Mouse (Mus musculus): ENCODE data around the gene Lix1l.

The Lix1l gene

GRCm38 (mm10) chr3:96600639-96601250, at the start of gene Lix1l:
Lix1l (plus strand) TSS chr3:96601149.
- DNase-seq: peak; percentile 100

GRCm38 (mm10) chr3:96551203-96551602, 49.7 kb upstream of the Lix1l start:
- peak; percentile 95 for DNase-seq

DNA sequence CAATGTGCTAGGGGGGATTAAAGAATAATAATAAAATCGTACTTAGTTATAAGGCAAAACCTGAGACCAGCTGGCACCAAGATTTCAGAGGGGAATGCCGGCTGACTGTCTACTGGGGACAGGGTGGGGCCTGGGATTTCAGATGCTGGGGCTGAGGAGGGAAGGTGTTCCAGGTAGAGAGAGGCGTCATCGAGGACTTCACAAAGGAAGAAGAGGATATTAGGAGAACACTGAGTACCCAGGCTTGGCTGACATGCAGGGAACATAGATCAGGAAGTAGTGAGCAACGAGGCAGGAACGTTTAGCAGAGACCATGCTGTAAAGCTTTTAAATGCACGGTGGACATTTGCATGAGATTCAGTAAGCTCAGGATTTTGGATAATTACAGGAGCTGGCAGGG, 49.1 kb upstream of the Lix1l start:
- DNase-seq: peak; percentile 95

DNA sequence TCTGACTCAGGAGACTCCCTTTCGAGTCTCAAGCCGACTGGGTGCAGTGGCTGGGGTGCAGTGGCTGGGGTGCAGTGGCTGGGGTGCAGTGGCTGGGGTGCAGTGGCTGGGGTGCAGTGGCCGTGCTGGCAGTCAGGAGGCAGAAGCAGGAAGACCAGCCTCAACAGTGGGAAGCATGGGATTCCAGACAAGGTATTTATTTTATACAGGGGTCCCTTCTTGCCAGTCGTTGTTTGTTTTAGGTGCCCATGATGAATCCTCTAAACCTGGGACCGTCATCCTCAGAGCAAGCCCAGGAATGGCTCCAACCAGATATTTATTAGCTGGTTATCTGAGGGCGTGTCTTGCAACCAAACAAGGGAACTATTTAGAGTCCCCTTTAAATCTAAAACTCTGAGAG, 47.3 kb upstream of the Lix1l start:
- DNase-seq: peak; percentile 94

- peak; percentile 92 for DNase-seq
Measured at GRCm38 (mm10) chr3:96554251-96554650, 46.7 kb upstream of the Lix1l start.

DNA sequence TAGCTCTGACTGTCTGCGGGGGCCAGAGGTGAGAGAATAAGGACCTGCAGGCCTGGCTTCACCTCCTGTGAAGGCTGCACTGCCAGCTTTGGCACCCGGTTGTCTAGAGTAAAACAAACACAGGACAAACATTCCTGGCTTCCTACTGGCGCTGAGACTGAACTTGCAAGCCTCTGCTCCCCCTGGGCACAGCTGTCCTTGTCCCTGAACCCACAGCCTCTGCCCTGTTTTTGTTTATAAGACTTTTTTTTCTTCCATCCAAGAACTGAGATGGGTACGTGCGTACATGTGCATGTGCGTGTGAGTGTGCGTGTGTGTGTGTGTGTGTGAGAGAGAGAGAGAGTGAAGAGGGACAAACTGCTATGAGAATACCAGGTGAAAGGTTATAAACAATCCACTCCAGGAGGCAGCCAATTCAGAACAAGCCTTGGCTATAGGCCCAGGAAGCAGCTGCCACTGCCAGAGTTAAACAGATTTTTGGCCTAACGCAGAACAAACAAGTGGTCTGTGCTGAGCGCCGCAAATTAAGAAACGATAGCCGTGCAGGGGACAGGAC, 45.8 kb upstream of the Lix1l start:
- peak; percentile 99 for DNase-seq

DNA sequence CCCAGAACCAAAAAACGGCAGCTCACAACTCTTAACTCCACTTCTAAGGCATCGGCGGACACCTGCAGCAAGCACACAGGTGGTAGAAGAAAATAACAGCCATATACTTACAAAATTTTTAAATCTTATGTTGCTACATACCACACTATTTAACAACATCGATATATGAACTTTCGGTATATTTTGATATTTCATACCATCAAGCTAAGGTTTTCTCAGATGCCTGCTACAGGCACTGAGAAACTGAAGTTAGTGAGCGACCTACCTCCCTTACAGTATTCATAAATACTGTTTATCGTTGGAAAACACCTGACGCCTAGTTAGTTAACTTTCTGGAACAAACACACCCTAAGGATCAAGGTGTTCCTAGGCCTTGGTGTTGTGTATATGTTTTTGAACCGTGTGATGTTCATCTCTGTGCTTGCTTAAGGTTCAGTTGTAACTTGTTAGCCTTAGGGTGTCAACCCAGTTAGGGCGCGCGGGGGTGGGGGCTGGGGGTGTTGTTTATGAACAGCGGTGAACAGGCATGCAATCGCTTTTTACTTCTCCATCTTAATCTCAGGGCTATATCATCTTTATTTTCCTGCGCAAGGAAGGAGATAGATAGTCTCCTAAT, 44.8 kb upstream of the Lix1l start:
- DNase-seq: peak; percentile 80

DNA sequence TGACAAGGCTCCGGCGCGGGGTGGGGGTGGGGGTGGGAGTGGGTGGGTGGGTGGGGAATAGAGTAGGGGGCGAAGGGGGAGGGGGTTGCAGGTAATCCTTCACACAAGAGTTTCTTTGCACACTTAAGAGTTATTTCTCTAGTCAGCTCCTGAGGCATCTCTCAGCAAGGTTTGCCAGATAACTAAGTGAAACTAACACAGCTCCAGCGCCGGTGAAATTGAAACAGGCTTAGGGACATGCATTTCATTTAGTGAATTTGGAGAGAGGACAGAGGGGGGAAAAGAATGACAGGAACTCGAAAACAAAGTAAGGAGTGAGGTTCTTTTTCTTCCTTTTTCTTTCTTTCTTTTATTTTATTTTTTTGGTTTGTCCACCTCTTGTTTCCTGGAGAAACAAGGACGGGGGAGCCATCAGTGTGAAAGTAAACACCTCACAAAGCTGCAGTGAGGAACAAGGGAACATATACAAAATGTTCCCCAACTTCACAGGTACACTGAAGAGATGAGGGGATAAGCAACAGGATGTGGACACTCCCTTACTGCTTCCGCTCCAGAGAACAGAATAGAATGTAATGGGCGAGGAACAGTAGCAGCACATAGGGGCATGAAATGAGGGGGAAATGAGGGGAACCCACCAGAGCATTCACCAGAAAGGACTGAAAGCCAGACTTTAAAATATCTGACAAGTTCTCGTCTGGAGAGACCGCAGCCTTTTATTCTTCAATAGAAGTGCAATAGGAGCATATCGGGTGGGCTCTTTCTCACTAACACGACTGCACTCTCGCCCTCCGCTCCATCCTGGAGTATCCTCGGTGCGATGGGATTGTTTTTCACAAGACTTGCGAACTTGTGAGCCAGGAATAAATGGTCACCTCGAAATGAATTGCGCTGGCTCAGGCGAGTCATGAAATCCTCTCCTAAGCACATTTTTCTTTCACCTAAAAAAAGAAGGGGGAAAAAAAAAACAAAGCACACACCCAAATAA, 44.0 kb upstream of the Lix1l start:
- peak; percentile 96 for DNase-seq

GRCm38 (mm10) chr3:96557694-96558093, 43.3 kb upstream of the Lix1l start, which contains the start of gene Txnip:
Txnip (plus strand) TSS chr3:96557957.
- peak; percentile 100 for DNase-seq

GRCm38 (mm10) chr3:96558159-96558558, 42.8 kb upstream of the Lix1l start:
- peak; percentile 96 for DNase-seq

- peak; percentile 84 for DNase-seq
Measured at GRCm38 (mm10) chr3:96558668-96559196, 42.2 kb upstream of the Lix1l start.

DNA sequence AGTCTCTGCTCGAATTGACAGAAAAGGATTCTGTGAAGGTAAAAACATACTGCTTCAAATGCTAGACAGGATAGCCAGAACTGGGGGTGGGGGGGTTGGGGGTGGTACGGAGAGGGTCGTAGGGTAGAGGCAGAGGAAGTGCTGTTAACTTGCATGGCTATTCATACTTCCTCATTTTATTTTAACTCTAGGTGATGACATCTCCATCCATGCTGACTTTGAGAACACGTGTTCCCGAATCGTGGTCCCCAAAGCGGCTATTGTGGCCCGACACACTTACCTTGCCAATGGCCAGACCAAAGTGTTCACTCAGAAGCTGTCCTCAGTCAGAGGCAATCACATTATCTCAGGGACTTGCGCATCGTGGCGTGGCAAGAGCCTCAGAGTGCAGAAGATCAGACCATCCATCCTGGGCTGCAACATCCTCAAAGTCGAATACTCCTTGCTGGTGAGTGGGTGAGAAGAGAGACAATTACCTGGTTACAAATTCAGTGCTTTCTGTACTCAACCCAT, 41.5 kb upstream of the Lix1l start:
- DNase-seq: peak; percentile 95

DNA sequence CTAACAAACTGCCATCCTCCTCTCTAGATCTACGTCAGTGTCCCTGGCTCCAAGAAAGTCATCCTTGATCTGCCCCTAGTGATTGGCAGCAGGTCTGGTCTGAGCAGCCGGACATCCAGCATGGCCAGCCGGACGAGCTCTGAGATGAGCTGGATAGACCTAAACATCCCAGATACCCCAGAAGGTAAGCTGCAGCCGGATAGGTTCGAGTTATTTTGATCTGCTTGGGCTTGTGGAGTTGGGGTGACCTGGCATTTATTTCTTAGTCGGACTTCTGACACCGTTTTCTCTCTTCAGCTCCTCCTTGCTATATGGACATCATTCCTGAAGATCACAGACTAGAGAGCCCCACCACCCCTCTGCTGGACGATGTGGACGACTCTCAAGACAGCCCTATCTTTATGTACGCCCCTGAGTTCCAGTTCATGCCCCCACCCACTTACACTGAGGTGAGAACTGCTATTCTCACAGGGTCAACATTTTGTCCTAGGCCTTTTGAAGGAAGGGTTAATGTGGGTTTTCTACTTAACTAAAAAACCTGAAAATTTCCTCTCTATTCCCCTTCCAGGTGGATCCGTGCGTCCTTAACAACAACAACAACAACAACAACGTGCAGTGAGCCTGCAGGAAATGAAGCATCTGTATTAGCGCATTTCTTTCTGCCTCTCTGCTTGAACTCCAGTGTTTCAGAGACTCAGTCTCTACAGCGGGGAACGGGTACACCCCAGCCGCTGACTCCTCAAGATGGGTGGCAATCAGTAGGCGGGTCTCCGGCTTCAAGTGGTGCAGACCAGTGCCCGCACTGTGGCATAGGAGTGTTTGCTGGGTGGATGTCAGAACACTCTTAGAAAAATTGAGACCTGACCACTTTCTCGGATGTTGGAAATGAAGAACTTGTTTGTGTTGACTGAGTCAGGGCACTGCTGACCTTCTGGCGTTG, 40.8 kb upstream of the Lix1l start:
- peak; percentile 96 for DNase-seq

DNA sequence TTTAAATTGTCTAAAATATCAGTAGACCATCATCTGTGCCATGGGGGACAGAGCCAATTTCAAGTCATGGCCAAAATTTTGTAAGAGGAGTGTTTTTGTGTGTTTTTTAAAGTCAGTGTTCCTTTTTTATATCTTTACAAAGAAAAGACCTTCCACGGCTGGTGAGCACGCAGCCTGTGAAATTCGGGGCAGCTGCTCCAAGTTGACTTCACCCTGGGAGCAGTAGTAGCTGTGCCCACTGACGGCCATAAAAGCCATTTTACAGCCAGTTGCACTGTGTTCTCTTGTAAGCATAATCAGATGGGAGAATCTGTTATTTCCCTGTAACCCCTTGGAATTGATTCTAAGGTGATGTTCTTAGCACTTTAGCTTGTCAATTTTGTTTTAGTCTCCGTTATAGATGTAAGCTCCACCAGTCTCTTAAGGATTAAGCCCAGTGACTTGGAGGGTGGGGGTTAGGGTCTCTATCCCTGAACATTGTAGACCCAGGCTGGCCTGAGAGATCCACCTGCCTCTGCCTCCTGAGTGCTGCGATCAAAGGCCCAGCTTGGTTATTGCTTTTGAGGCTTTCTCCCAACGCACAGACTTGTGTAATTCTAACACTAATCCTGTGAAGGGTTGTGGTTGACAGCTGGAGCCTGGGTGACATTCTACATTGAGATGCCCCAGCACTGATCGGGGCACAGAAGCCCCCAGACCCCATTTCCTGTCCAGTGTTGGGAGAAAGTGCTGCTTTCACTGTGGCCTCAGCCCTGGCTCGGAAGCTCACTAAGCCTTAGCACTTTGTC, 39.9 kb upstream of the Lix1l start:
- peak; percentile 90 for DNase-seq

DNA sequence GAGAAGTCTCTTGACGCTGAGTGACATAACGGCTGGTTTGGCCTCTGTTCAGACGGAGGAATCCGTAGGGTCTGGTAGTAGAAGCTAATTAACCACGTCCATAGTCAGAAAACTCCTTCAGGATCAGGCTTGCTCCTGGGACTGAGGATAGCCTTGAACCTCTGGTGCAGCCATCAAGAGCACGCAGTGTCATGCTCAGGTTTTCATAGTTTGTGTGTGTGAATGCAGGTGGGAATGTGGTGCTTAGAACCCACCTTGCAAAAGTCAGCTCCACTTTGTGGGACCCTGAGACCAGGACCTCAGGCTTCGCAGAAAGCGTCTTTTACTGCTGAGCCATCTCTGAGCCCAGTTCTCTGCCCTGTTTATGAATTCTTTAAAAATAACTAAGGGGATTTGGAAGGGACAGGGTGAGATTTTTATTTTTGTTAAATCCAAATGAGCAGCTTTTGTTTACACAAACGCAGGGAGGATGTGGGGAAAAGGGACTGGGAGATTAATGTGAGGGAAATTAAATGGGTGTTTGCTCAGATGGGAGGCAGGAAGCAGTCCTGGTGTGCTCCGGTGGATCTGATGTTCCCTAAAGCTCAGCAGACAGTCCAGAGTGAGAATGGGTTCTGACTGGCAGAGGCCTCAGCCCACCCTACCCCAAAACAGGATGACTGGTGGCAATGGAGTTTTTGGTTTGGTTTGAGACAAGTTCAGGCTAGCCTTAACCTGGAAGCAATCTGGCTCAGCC, 38.8 kb upstream of the Lix1l start:
- peak; percentile 97 for DNase-seq

DNA sequence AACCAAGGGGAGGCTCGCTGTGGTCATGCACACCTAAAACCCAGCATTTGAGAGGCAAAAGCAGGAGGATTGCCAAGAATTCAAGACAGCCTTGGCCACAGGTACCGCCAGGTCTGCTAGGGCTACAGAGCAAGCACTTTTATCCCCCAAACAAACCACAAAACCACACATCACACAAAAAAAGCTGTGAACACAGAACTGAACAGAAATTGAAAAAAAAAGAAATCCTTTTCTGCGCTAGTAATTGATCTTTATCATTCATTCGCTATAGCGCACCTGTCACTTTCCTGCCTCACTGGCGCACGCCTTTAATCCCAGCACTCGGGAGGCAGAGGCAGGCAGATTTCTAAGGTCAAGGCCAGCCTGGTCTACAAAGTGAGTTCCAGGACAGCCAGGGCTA, 37.7 kb upstream of the Lix1l start:
- DNase-seq: peak; percentile 91

GRCm38 (mm10) chr3:96563911-96564632, 36.9 kb upstream of the Lix1l start:
- peak; percentile 97 for DNase-seq

DNA sequence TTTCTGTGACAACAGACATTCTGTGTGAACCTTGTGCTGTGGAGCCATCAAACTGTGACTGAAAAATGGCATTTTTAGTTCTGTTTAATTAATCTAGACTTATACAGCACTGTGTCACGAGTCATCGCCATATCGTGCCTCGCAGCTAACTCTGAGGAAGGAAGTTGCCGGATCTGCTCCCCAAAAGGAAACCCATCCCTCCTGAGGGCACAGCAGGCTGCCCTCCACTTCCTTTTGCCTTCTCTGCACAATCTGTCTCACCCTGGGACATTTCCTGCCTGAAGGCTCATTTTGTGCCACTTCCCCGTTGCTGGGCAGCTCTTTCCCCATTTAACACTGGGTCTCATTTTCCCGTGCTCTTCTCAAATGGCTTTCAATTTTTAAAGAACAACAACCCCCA, 36.3 kb upstream of the Lix1l start:
- DNase-seq: peak; percentile 99

GRCm38 (mm10) chr3:96565105-96565504, 35.8 kb upstream of the Lix1l start:
- peak; percentile 89 for DNase-seq
